Mouse (Mus musculus): Measurements from ENCODE around the gene Ifna6. TPM values are rescaled to one million over a fixed set of nuclear protein-coding genes. Genes with fewer than 3 reads are reported as not detected.
A peak's percentile ranks its signal among the peaks of the same experiment; 100 is the strongest.

Gene Ifna6
- polyA plus RNA-seq, 1 experiment from 2014 or later: not detected

DNA sequence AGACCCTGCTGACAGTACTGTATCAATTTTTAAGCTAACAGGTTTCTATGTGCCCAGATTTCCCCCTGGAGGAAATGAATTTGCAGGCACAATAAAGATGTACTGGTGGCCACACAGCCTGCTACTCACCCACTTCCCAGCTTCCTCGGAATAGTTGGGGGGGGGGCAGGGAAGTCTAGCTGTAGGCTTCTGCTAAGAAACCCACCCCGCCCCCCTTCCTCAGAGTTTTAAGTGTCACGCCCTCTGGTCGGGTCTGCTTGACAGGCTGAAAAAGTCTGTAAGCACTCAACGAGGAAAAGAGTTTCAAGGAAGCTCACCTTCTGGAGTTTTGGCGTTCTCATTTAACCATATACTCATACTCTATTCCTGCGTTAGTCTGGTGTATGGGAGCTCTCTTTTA, 36.1 kb downstream of the Ifna6 start:
- no peak for DNase-seq (ENCODE audit: low spot score)
- no peak overlapping the region for H3K27ac ChIP-seq
- 3% methylated on average over 7 of the region's 7 CpGs for WGBS
- no peaks in the 10 kb centered on the region for H3K9me3 ChIP-seq
- no peak overlapping the region for H3K4me3 ChIP-seq
- peaks cover 8% of the 10 kb centered on the region for H3K4me1 ChIP-seq
- peaks cover 32% of the 10 kb centered on the region for H3K27me3 ChIP-seq (ENCODE audit: insufficient read depth, poor library complexity, severe bottlenecking)
- no peaks in the 10 kb centered on the region for H3K36me3 ChIP-seq

DNA sequence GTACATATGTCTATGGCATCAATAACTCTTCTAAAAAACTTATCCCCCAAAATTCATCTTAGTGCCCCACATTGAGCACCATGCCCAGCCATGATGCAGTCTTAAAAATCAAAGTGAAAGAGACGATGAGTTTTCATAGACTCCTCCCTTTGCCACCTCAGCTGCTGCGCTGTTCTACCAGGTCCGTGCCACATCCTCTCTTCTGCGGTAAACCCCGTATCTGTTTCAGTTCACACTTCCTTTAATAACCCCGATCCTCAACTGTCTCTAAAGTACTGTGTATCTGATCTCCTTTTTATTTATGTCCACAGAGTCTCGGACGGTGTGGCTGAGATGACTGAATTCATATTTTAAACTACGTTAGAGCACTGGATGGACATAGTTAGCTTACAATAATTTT, 37.4 kb downstream of the Ifna6 start:
- DNase-seq (ENCODE audit: low spot score): no peak
- no peak overlapping the region for H3K27ac ChIP-seq
- H3K9me3 ChIP-seq: no peaks in the 10 kb centered on the region
- H3K36me3 ChIP-seq: no peaks in the 10 kb centered on the region
- 55% methylated on average over 9 of the region's 9 CpGs for WGBS
- H3K27me3 ChIP-seq (ENCODE audit: insufficient read depth, poor library complexity, severe bottlenecking): peaks cover 32% of the 10 kb centered on the region
- H3K4me3 ChIP-seq: no peak overlapping the region
- peaks cover 14% of the 10 kb centered on the region for H3K4me1 ChIP-seq

DNA sequence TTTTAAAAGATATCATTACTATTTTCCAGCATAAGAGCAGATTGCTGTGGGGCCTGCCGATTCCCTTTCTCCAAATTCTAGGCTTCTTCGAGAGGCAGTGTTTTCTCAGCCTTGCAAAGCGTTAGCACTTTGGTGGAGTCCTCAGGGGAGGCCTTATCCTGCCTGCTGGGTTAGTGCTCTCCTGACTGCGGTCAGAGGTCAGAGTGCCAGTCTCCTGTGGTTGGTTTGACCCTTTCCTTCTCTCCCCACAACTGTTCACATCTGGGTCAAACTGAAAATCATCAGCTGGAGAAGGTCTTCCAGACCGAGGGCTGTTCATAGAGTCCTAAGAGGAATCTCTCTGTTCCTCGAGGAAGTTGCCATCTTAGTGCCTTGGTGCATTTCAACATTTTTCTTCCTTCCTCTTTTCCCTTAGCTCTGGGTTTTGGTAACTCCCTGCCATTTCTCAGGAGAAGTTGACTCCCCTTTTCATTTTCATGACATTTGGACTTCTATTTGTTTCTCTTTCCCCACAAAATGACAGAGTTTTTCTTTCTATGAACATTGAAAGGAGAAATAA, 37.9 kb downstream of the Ifna6 start:
- Histone ChIP-seq H3K4me3 (no peak overlapping the region), H3K4me1 (peaks cover 14% of the 10 kb centered on the region), H3K9me3 (no peaks in the 10 kb centered on the region), H3K27me3 (ENCODE audit: insufficient read depth, poor library complexity, severe bottlenecking) (peaks cover 32% of the 10 kb centered on the region), H3K27ac (no peak overlapping the region), H3K36me3 (no peaks in the 10 kb centered on the region)
- no peak for DNase-seq (ENCODE audit: low spot score)
- WGBS: 31% methylated on average over 6 of the region's 6 CpGs

DNA sequence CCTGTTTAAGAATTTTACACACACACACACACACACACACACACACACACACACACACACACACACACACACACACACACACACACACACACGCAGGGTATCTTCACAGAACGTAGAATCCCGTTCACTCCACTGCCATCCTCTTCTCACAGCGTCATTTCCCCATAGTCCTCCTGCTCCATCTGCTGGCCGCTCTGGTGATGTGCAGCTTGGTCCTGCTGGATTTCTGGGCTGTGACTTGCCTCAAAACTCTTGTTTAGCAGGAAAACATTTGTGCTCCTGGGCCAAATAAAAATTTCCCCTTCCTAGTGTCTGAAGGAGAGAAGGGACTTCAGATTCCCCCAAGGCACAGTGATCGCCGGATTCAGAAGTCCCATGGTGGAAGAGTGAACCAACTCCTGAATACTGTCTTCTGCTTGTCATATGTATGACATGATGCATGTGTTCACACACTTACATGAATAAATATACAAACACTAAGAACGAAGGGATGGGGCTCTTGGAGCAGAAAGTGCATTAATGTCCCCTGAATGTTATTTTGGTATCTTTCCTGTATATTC, 40.2 kb downstream of the Ifna6 start:
- Histone ChIP-seq H3K9me3 (no peaks in the 10 kb centered on the region), H3K27ac (peak overlapping the region; percentile 84), H3K4me1 (peaks cover 14% of the 10 kb centered on the region), H3K4me3 (peak overlapping the region; percentile 75), H3K36me3 (no peaks in the 10 kb centered on the region), H3K27me3 (ENCODE audit: insufficient read depth, poor library complexity, severe bottlenecking) (peaks cover 30% of the 10 kb centered on the region)
- 1% methylated on average over 8 of the region's 8 CpGs for WGBS
- peak; percentile 85 for DNase-seq (ENCODE audit: low spot score)

DNA sequence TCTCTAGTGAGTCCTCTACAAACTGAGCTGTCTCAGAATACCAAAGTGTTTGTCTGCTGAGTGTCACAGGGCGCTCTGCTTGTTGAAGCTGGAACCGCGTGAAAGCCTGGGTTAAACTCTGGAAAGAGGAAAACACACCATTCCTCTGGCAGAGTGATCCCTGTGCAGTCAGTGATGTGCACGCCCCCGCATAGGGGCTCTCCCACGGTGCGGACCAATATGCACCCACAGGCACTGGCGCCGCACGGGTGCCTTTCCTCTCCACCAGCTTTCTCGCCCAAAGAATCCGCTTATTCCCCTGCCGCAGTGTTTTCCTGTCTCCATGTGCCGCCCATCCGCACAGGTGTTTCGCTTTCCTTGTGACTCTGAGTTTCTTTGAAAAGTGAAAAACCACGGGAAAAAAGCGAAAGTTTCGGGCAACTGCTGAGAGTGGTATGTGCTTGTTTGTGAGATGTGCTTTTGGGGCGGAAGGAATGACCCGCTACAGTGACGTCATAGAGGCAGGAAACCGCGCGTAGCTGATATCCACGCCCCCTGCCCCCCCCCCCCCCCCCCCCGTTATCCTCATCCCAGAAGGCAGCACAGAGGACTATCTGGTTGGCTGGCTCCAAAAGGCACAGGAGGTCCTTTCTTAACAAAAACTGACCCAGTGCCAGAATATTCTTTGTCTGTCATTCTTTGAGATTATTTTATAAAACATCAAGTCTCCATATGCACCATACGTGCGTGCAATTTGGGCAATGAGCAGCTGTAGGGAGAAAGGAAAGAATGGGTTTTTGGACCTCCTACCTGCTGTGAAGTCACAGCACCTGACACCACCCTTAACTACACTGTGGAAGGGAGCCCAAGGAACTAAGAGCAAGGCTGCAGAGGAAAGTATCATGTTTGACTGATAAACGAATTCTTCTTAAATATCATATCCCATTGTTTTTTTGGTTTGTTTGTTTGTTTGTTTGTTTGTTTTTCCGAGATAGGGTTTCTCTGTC, 41.0 kb downstream of the Ifna6 start:
- Histone ChIP-seq H3K27ac (peak overlapping the region; percentile 84), H3K27me3 (ENCODE audit: insufficient read depth, poor library complexity, severe bottlenecking) (peaks cover 23% of the 10 kb centered on the region; the same call in 1 of the 2 replicates)

DNA sequence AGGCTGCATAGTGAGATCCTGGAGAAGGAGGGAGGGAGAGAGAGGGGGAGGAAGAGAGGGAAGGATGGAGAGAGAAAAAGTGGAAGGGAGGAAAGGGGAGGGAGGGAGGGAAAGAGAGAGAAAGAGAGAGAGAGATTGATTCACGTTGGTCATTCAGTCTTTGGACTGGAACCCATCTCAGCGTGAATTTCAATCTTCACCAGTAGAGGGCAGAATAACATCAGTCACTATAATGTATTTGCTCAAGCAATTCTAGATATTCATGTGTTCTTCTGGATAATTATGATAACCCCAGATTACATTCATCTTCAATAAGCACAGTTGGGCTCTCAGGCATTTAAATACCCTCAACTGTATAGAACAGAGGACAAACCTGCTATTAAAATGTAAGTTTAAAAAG, 45.5 kb downstream of the Ifna6 start:
- H3K27ac ChIP-seq: no peak overlapping the region
- no peaks in the 10 kb centered on the region for H3K9me3 ChIP-seq
- no peaks in the 10 kb centered on the region for H3K36me3 ChIP-seq
- H3K4me1 ChIP-seq: peaks cover 8% of the 10 kb centered on the region
- 0% methylated on average over 2 of the region's 2 CpGs for WGBS
- H3K27me3 ChIP-seq (ENCODE audit: insufficient read depth, poor library complexity, severe bottlenecking): no peaks in the 10 kb centered on the region
- H3K4me3 ChIP-seq: no peak overlapping the region
- no peak for DNase-seq (ENCODE audit: low spot score)

More for the DNA sequence above, 41.0 kb downstream of the Ifna6 start:
- H3K4me1 ChIP-seq: peaks cover 10% of the 10 kb centered on the region
- no peaks in the 10 kb centered on the region for H3K9me3 ChIP-seq
- peak; percentile 79 for DNase-seq (ENCODE audit: low spot score)
- peak overlapping the region; percentile 75 for H3K4me3 ChIP-seq
- WGBS: 9% methylated on average over 31 of the region's 31 CpGs
- H3K36me3 ChIP-seq: no peaks in the 10 kb centered on the region

DNA sequence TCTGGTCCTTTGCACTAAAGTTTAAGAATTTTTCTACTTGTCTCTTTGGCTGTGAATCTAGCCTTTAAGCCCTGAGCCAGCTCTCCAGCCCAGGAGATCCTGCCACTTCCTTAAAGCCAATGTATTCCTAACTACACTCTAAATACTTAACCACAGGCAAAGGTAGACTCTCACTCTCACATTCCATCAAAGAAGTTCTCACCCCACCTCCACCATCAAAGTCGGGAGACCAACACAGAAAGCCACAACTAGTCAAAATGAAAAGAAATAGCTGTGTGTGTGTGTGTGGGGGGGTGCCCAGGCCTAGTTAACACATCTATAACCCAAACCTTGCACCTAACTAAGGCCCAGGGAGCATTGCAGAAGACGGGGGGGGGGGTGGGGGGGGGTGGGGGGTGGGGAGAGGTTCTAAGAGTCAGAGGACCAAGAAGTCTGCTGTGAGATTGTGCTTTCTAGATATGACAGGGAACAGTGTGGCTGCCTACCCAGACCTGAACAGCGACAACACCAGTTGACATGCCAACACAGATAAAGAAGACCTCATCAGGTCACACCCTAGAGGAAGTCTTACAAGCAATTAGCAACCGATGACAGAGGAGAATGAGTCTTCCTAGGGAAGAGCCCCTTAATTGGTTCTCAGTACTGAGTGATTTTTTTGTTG, 48.3 kb downstream of the Ifna6 start:
- Histone ChIP-seq H3K27me3 (ENCODE audit: insufficient read depth, poor library complexity, severe bottlenecking) (no peaks in the 10 kb centered on the region), H3K4me3 (no peak overlapping the region), H3K27ac (no peak overlapping the region), H3K4me1 (no peaks in the 10 kb centered on the region), H3K36me3 (no peaks in the 10 kb centered on the region), H3K9me3 (no peaks in the 10 kb centered on the region)
- no peak for DNase-seq (ENCODE audit: low spot score)
- 30% methylated on average over 4 of the region's 4 CpGs for WGBS

DNA sequence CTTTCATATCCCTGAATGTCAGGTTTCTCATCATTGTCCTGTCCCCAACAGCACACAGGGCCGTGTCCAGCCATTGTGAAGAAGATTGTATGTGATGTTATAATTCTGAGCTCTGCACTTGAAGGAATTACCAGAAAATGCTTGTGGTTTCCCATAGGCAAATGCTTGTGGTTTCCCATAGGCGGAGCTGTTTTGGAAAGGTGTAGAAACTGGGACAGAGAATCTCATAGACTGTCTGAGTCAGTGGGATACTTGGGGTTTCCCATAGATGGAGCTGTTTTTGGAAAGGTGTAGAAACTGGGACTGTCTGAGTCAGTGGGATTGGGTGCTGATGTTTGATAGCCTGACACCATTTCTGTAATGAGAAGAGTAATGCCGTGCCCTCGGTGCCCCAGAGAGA, 49.3 kb downstream of the Ifna6 start:
- H3K4me3 ChIP-seq: no peak overlapping the region
- no peaks in the 10 kb centered on the region for H3K36me3 ChIP-seq
- H3K27ac ChIP-seq: no peak overlapping the region
- 81% methylated on average over 4 of the region's 4 CpGs for WGBS
- H3K9me3 ChIP-seq: no peaks in the 10 kb centered on the region
- no peaks in the 10 kb centered on the region for H3K27me3 ChIP-seq (ENCODE audit: insufficient read depth, poor library complexity, severe bottlenecking)
- no peak for DNase-seq (ENCODE audit: low spot score)
- H3K4me1 ChIP-seq: no peaks in the 10 kb centered on the region

Other genes with a start within 250 kb of the Ifna6 start
- gene Ifna9, start 235.0 kb upstream of the Ifna6 start, polyA plus RNA-seq (2016; fragmentation: Nextera tagmentation; extraction: Ambion mirVana): not detected in 2 replicates
- gene Ifna12, start 224.0 kb upstream of the Ifna6 start, polyA plus RNA-seq (2016; fragmentation: Nextera tagmentation; extraction: Ambion mirVana): not detected in 2 replicates
- gene C87499, start 193.0 kb upstream of the Ifna6 start, polyA plus RNA-seq (2016; fragmentation: Nextera tagmentation; extraction: Ambion mirVana): not detected in 2 replicates
- not detected in 2 replicates for gene Ifna13, start 183.0 kb upstream of the Ifna6 start, polyA plus RNA-seq (2016; fragmentation: Nextera tagmentation; extraction: Ambion mirVana)
- not detected in 2 replicates for gene Ifna16, start 150.5 kb upstream of the Ifna6 start, polyA plus RNA-seq (2016; fragmentation: Nextera tagmentation; extraction: Ambion mirVana)
- not detected in 2 replicates for gene Ifna2, start 143.5 kb upstream of the Ifna6 start, polyA plus RNA-seq (2016; fragmentation: Nextera tagmentation; extraction: Ambion mirVana)
- gene Ifnab, start 136.1 kb upstream of the Ifna6 start, polyA plus RNA-seq (2016; fragmentation: Nextera tagmentation; extraction: Ambion mirVana): not detected in 2 replicates
- gene Gm26566, start 105.6 kb upstream of the Ifna6 start, polyA plus RNA-seq (2016; fragmentation: Nextera tagmentation; extraction: Ambion mirVana): 1.1 and 1.2 TPM in 2 replicates
- 83.9 and 88.7 TPM in 2 replicates for gene Klhl9, start 105.0 kb upstream of the Ifna6 start, polyA plus RNA-seq (2016; fragmentation: Nextera tagmentation; extraction: Ambion mirVana)
- 0.30 TPM in 1 of 2 replicates, not detected in the other for gene Gm13271, start 72.5 kb upstream of the Ifna6 start, polyA plus RNA-seq (2016; fragmentation: Nextera tagmentation; extraction: Ambion mirVana)
- 0.28 and 0.36 TPM in 2 replicates for gene Gm13283, start 67.3 kb upstream of the Ifna6 start, polyA plus RNA-seq (2016; fragmentation: Nextera tagmentation; extraction: Ambion mirVana)
- not detected in 2 replicates for gene Gm13290, start 53.6 kb upstream of the Ifna6 start, polyA plus RNA-seq (2016; fragmentation: Nextera tagmentation; extraction: Ambion mirVana)
- not detected in 2 replicates for gene Gm13289, start 50.5 kb upstream of the Ifna6 start, polyA plus RNA-seq (2016; fragmentation: Nextera tagmentation; extraction: Ambion mirVana)
- not detected in 2 replicates for gene Gm13272, start 47.6 kb upstream of the Ifna6 start, polyA plus RNA-seq (2016; fragmentation: Nextera tagmentation; extraction: Ambion mirVana)
- 0.21 TPM in 1 of 2 replicates, not detected in the other for gene Ifnz, start 45.3 kb upstream of the Ifna6 start, polyA plus RNA-seq (2016; fragmentation: Nextera tagmentation; extraction: Ambion mirVana)
- gene Gm13276, start 41.7 kb upstream of the Ifna6 start, polyA plus RNA-seq (2016; fragmentation: Nextera tagmentation; extraction: Ambion mirVana): not detected in 2 replicates
- gene Gm13277, start 38.8 kb upstream of the Ifna6 start, polyA plus RNA-seq (2016; fragmentation: Nextera tagmentation; extraction: Ambion mirVana): not detected in 2 replicates
- gene Gm13278, start 35.9 kb upstream of the Ifna6 start, polyA plus RNA-seq (2016; fragmentation: Nextera tagmentation; extraction: Ambion mirVana): not detected in 2 replicates
- not detected in 2 replicates for gene Gm13275, start 32.9 kb upstream of the Ifna6 start, polyA plus RNA-seq (2016; fragmentation: Nextera tagmentation; extraction: Ambion mirVana)
- gene Gm13279, start 30.0 kb upstream of the Ifna6 start, polyA plus RNA-seq (2016; fragmentation: Nextera tagmentation; extraction: Ambion mirVana): not detected in 2 replicates
- gene Gm13285, start 27.8 kb upstream of the Ifna6 start, polyA plus RNA-seq (2016; fragmentation: Nextera tagmentation; extraction: Ambion mirVana): 0.34 and 0.79 TPM in 2 replicates
- gene Gm13287, start 24.2 kb upstream of the Ifna6 start, polyA plus RNA-seq (2016; fragmentation: Nextera tagmentation; extraction: Ambion mirVana): not detected in 2 replicates
- not detected in 2 replicates for gene Gm13288, start 21.9 kb upstream of the Ifna6 start, polyA plus RNA-seq (2016; fragmentation: Nextera tagmentation; extraction: Ambion mirVana)
- not detected in 2 replicates for gene Ifna7, start 11.2 kb upstream of the Ifna6 start, polyA plus RNA-seq (2016; fragmentation: Nextera tagmentation; extraction: Ambion mirVana)
- gene Ifna11, start 7.5 kb upstream of the Ifna6 start, polyA plus RNA-seq (2016; fragmentation: Nextera tagmentation; extraction: Ambion mirVana): not detected in 2 replicates
- not detected in 2 replicates for gene Ifna5, start 8.1 kb downstream of the Ifna6 start, polyA plus RNA-seq (2016; fragmentation: Nextera tagmentation; extraction: Ambion mirVana)
- gene Ifna4, start 14.4 kb downstream of the Ifna6 start, polyA plus RNA-seq (2016; fragmentation: Nextera tagmentation; extraction: Ambion mirVana): not detected in 2 replicates
- gene Ifna1, start 22.7 kb downstream of the Ifna6 start, polyA plus RNA-seq (2016; fragmentation: Nextera tagmentation; extraction: Ambion mirVana): not detected in 2 replicates
- not detected in 2 replicates for gene Ifne, start 52.8 kb downstream of the Ifna6 start, polyA plus RNA-seq (2016; fragmentation: Nextera tagmentation; extraction: Ambion mirVana)